Mouse (Mus musculus) MEL (cell line): Measurements from ENCODE around the gene Sgpl1. TPM values are rescaled to one million over a fixed set of nuclear protein-coding genes. Genes with fewer than 3 reads are reported as not detected.

Experiments
- DNase-seq: peaks from one replicate; pipeline ENCODE4 v3.0.0; 2011; ENCODE audit warnings: low read depth, low spot score
- H3K27ac ChIP-seq: 2 replicates; pipeline ENCODE4 v1.5.1; 2012; ENCODE audit warnings: low read depth, mild to moderate bottlenecking, control low read depth, low read length, moderate library complexity; ENCODE audit not compliant: control insufficient read depth
- H3K27me3 ChIP-seq, 2 experiments: fragments of 150-350 bp in 1 of 2; sonication (generic) in 1 of 2; 2 replicates each; pipeline ENCODE4 v1.6.1; 2012; ENCODE audit warnings: low read length in 2 of 2, mild to moderate bottlenecking in 2 of 2, improper control_type of control experiment in 1 of 2, moderate library complexity in 1 of 2; ENCODE audit not compliant: insufficient read depth in 2 of 2, control insufficient read depth in 1 of 2
- H3K36me3 ChIP-seq, 2 experiments: 2 replicates each; pipeline ENCODE4 v1.6.1; 2012 to 2014; ENCODE audit warnings: low read length in 2 of 2, improper control_type of control experiment in 1 of 2, inconsistent platforms in 1 of 2, mild to moderate bottlenecking in 1 of 2; ENCODE audit not compliant: insufficient read depth in 2 of 2, control insufficient read depth in 1 of 2
- H3K4me1 ChIP-seq, 2 experiments: fragments of 150-350 bp in 1 of 2; sonication (generic) in 1 of 2; 2 replicates each; pipeline ENCODE4 v1.6.1; 2012; ENCODE audit warnings: low read length in 2 of 2, improper control_type of control experiment in 1 of 2, mild to moderate bottlenecking in 1 of 2; ENCODE audit not compliant: insufficient read depth in 2 of 2, control insufficient read depth in 1 of 2
- H3K4me3 ChIP-seq, 2 experiments: fragments of 150-350 bp in 1 of 2; sonication (generic) in 1 of 2; 2 replicates each; pipeline ENCODE4 v1.5.1; 2012; ENCODE audit warnings: low read depth in 2 of 2, low read length in 2 of 2, mild to moderate bottlenecking in 2 of 2, moderate library complexity in 2 of 2, control low read depth in 1 of 2, improper control_type of control experiment in 1 of 2; ENCODE audit not compliant: control insufficient read depth in 1 of 2, insufficient read depth in 1 of 2
- H3K79me2 ChIP-seq: 2 replicates; pipeline ENCODE4 v1.6.1; 2012; ENCODE audit warnings: mild to moderate bottlenecking, low read length, moderate library complexity; ENCODE audit not compliant: control insufficient read depth, poor library complexity, insufficient read depth
- H3K9ac ChIP-seq: 2 replicates; pipeline ENCODE4 v1.6.1; 2012; ENCODE audit warnings: low read depth, mild to moderate bottlenecking, control low read depth, low read length, moderate library complexity; ENCODE audit not compliant: control insufficient read depth, poor library complexity, severe bottlenecking
- H3K9me3 ChIP-seq: fragments of 150-350 bp; sonication (generic); replicated peaks from 2 replicates; pipeline ENCODE4 v1.6.1; 2012; ENCODE audit warnings: mild to moderate bottlenecking, low read length, improper control_type of control experiment, moderate library complexity; ENCODE audit not compliant: insufficient read depth
- CHD1 ChIP-seq: IDR thresholded peaks from 2 replicates; pipeline ENCODE4 v1.6.1; 2012; ENCODE audit warnings: low read depth, mild to moderate bottlenecking, inconsistent platforms, low read length, improper control_type of control experiment
- ETS1 ChIP-seq: IDR thresholded peaks from 2 replicates; pipeline ENCODE4 v1.6.1; 2012; ENCODE audit warnings: low read depth, mild to moderate bottlenecking, inconsistent platforms, low read length, improper control_type of control experiment, moderate library complexity
- GABPA ChIP-seq: IDR thresholded peaks from 2 replicates; pipeline ENCODE4 v1.6.1; 2012; ENCODE audit warnings: low read depth, mild to moderate bottlenecking, inconsistent platforms, low read length, improper control_type of control experiment, moderate library complexity
- GATA1 ChIP-seq: IDR thresholded peaks from 2 replicates; pipeline ENCODE4 v1.6.1; 2011; ENCODE audit warnings: low read depth, low read length, improper control_type of control experiment
- HCFC1 ChIP-seq: IDR thresholded peaks from 2 replicates; pipeline ENCODE4 v1.6.1; 2012; ENCODE audit warnings: low read depth, mild to moderate bottlenecking, inconsistent platforms, low read length, improper control_type of control experiment, moderate library complexity
- JUND ChIP-seq: IDR thresholded peaks from 2 replicates; pipeline ENCODE4 v1.6.1; 2011; ENCODE audit warnings: low read depth, mild to moderate bottlenecking, improper control_type of control experiment, low read length
- MAZ ChIP-seq: IDR thresholded peaks from 2 replicates; pipeline ENCODE4 v1.6.1; 2012; ENCODE audit warnings: low read depth, mild to moderate bottlenecking, inconsistent platforms, low read length, improper control_type of control experiment
- MEF2A ChIP-seq: IDR thresholded peaks from 2 replicates; pipeline ENCODE4 v1.6.1; 2014; ENCODE audit warnings: low read depth, mild to moderate bottlenecking, inconsistent platforms, low read length, improper control_type of control experiment; ENCODE audit not compliant: poor library complexity, insufficient replicate concordance, severe bottlenecking; ENCODE audit errors: extremely low read depth
- MXI1 ChIP-seq: IDR thresholded peaks from 2 replicates; pipeline ENCODE4 v1.6.1; 2011; ENCODE audit warnings: mild to moderate bottlenecking, low read depth, low read length, improper control_type of control experiment
- MYB ChIP-seq: IDR thresholded peaks from 2 replicates; pipeline ENCODE4 v1.6.1; 2011; ENCODE audit warnings: mild to moderate bottlenecking, low read depth, low read length, improper control_type of control experiment
- MYC ChIP-seq: IDR thresholded peaks from 2 replicates; pipeline ENCODE4 v1.6.1; 2011; ENCODE audit warnings: low read depth, mild to moderate bottlenecking, low read length, improper control_type of control experiment, moderate library complexity
- POLR2AphosphoS2 ChIP-seq: IDR thresholded peaks from 2 replicates; pipeline ENCODE4 v1.6.1; 2011; ENCODE audit warnings: low read length, improper control_type of control experiment
- SIN3A ChIP-seq: IDR thresholded peaks from 2 replicates; pipeline ENCODE4 v1.6.1; 2012; ENCODE audit warnings: low read length, improper control_type of control experiment, inconsistent platforms
- TAL1 ChIP-seq: IDR thresholded peaks from 2 replicates; pipeline ENCODE4 v1.6.1; 2012; ENCODE audit warnings: mild to moderate bottlenecking, inconsistent platforms, low read length, moderate library complexity, mixed read lengths
- TCF12 ChIP-seq: IDR thresholded peaks from 2 replicates; pipeline ENCODE4 v1.6.1; 2014; ENCODE audit warnings: low read depth, mild to moderate bottlenecking, inconsistent platforms, low read length, improper control_type of control experiment, moderate library complexity
- USF1 ChIP-seq: IDR thresholded peaks from 2 replicates; pipeline ENCODE4 v1.6.1; 2014; ENCODE audit warnings: low read depth, mild to moderate bottlenecking, inconsistent platforms, low read length, improper control_type of control experiment, moderate library complexity
- USF2 ChIP-seq, 2 experiments: IDR thresholded peaks; 2 replicates each; pipeline ENCODE4 v1.6.1; 2011 to 2012; ENCODE audit warnings: improper control_type of control experiment in 2 of 2, low read length in 2 of 2, borderline replicate concordance in 1 of 2, inconsistent platforms in 1 of 2, low read depth in 1 of 2, mild to moderate bottlenecking in 1 of 2; ENCODE audit not compliant: insufficient read depth in 1 of 2
- ZNF384 ChIP-seq: IDR thresholded peaks from 2 replicates; pipeline ENCODE4 v1.6.1; 2012; ENCODE audit warnings: low read depth, mild to moderate bottlenecking, inconsistent platforms, low read length, improper control_type of control experiment
- polyA plus RNA-seq, 2 experiments: library from polyadenylated mRNA; stranded (reverse) in 1 of 2; unstranded in 1 of 2; fragments of >175 nt in 1 of 2; fragments of >200 nt in 1 of 2; gene quantifications; 2 replicates each; pipeline versions ENCODE4 v1.2.1 to v1.2.4; 2012; ENCODE audit warnings: low replicate concordance in 2 of 2, low read depth in 1 of 2; ENCODE audit not compliant: insufficient read length in 2 of 2, insufficient read depth in 1 of 2, missing spikeins in 1 of 2
- total RNA-seq: library from RNA; depleted of rRNA; stranded (reverse); fragments of 300-350 nt; gene quantifications from 2 replicates; pipeline ENCODE4 v1.2.3, GENCODE M21; 2012

Gene Sgpl1
- total and polyA plus RNA-seq, 3 experiments = 8.7 to 11.7 TPM; not detected in 1

- H3K4me3 ChIP-seq = no peak overlapping the region
- H3K9ac ChIP-seq = no peak overlapping the region
- no peaks in the 10 kb centered on the region for H3K9me3 ChIP-seq
- DNase-seq = no peak
- no peaks in the 10 kb centered on the region for H3K79me2 ChIP-seq
- H3K4me1 ChIP-seq = peaks cover 0 to 1% of the 10 kb centered on the region in 2 experiments; a peak in 1 of 4 replicates
- H3K36me3 ChIP-seq = no peaks in the 10 kb centered on the region
- H3K27me3 ChIP-seq = no peaks in the 10 kb centered on the region; a peak in 1 of 4 replicates
- no peak for TF ChIP-seq SIN3A
- TF ChIP-seq ZNF384 = no peak
- TF ChIP-seq CHD1 = no peak
- no peak for TF ChIP-seq TCF12
- no peak for TF ChIP-seq GABPA
- no peak for TF ChIP-seq GATA1
- no peak for TF ChIP-seq USF2 (IDR thresholded peaks at IDR 0.05; ENCODE audit: borderline replicate concordance in 1 of 2, insufficient read depth in 1 of 2, low read depth in 1 of 2, low read length in 2 of 2)
- TF ChIP-seq ETS1 = no peak
- TF ChIP-seq USF1 = no peak
- no peak for TF ChIP-seq MEF2A
- no peak for TF ChIP-seq POLR2AphosphoS2
- no peak for TF ChIP-seq MYC
- TF ChIP-seq HCFC1 = no peak
- TF ChIP-seq TAL1 = no peak
- no peak for TF ChIP-seq MAZ
- TF ChIP-seq JUND = no peak
- no peak for TF ChIP-seq MXI1
- H3K27ac ChIP-seq = no peak overlapping the region
These were observed 13.2 kb upstream of the Sgpl1 start for GRCm38 (mm10) chr10:61160671-61161070.

GRCm38 (mm10) chr10:61160089-61160488 is 12.6 kb upstream of the Sgpl1 start:
- Histone ChIP-seq H3K27ac (no peak overlapping the region), H3K4me1 (peaks cover 0 to 7% of the 10 kb centered on the region in 2 experiments; a peak in 3 of 4 replicates), H3K4me3 (no peak overlapping the region), H3K36me3 (peaks cover 0 to 2% of the 10 kb centered on the region in 2 experiments; a peak in 2 of 4 replicates), H3K9ac (no peak overlapping the region), H3K9me3 (no peaks in the 10 kb centered on the region), H3K79me2 (no peaks in the 10 kb centered on the region), H3K27me3 (no peaks in the 10 kb centered on the region; a peak in 1 of 4 replicates)
- no peak for DNase-seq
- TF ChIP-seq POLR2AphosphoS2 (no peak), MYB (no peak), HCFC1 (no peak)
